Mouse (Mus musculus) lung, embryonic 16.5 days (tissue): Measurements from ENCODE around the gene Rps9. TPM values are rescaled to one million over a fixed set of nuclear protein-coding genes. Genes with fewer than 3 reads are reported as not detected.

ENCODE experiments used
- ATAC-seq: fragments of 200-750 bp; cut with Nextera tagmentation; 2 replicates; pipeline ENCODE4 v1.8.0; 2017; ENCODE audit warnings: low read depth, mild to moderate bottlenecking, moderate library complexity
- H3K27ac ChIP-seq: fragments of 300-500 bp; sonication (generic); 2 replicates; pipeline ENCODE4 v1.5.1; 2014; ENCODE audit warnings: mild to moderate bottlenecking, control low read depth, low read length
- H3K27me3 ChIP-seq: fragments of 300-500 bp; sonication (generic); 2 replicates; pipeline ENCODE4 v1.6.1; 2014; ENCODE audit warnings: low read depth, low read length, mixed read lengths; ENCODE audit not compliant: control insufficient read depth, insufficient read depth
- H3K36me3 ChIP-seq: fragments of 300-500 bp; sonication (generic); 2 replicates; pipeline ENCODE4 v1.6.1; 2014; ENCODE audit warnings: low read length; ENCODE audit not compliant: control insufficient read depth, insufficient read depth
- H3K4me1 ChIP-seq: fragments of 300-500 bp; sonication (generic); replicated peaks from 2 replicates; pipeline ENCODE4 v1.6.1; 2014; ENCODE audit warnings: low read length, mixed read lengths; ENCODE audit not compliant: control insufficient read depth, insufficient read depth
- H3K4me2 ChIP-seq: fragments of 300-500 bp; sonication (generic); 2 replicates; pipeline ENCODE4 v1.6.1; 2014; ENCODE audit warnings: low read depth, low read length, control low read depth
- H3K4me3 ChIP-seq: fragments of 300-500 bp; sonication (generic); 2 replicates; pipeline ENCODE4 v1.5.1; 2014; ENCODE audit warnings: mild to moderate bottlenecking, low read length, control low read depth
- H3K9ac ChIP-seq: fragments of 300-500 bp; sonication (generic); 2 replicates; pipeline ENCODE4 v1.6.1; 2014; ENCODE audit warnings: low read length, control low read depth
- H3K9me3 ChIP-seq: fragments of 300-500 bp; sonication (generic); 2 replicates; pipeline ENCODE4 v1.6.1; 2016; ENCODE audit warnings: low read length; ENCODE audit not compliant: control insufficient read depth
- WGBS: fragments of 180-500 bp; shearing (Covaris S2); extraction: QIAGEN DNeasy Blood & Tissue Kit; methylation state at CpG from one replicate; pipeline ENCODE4 v1.1.7; 2014; 5-methylcytosine and 5-hydroxymethylcytosine counted together
- polyA plus RNA-seq: library from polyadenylated mRNA; unstranded; fragments of >200 nt; fragmentation: Nextera tagmentation; extraction: Ambion mirVana; gene quantifications from 2 replicates; pipeline ENCODE4 v1.2.1, GENCODE M21; 2015

The Rps9 gene
- polyA plus RNA-seq, 1 experiment from 2014 or later, result 1,469 TPM

- Histone ChIP-seq H3K9ac (peak overlapping the region; percentile 63), H3K36me3 (0 out of 2 replicates have a peak, but pooled peaks cover 3% of the 10 kb centered on the region), H3K4me1 (no peaks in the 10 kb centered on the region), H3K27ac (peak overlapping the region; percentile 17; the same call in 1 of the 2 replicates), H3K9me3 (no peaks in the 10 kb centered on the region), H3K4me2 (peak overlapping the region; percentile 41), H3K4me3 (peak overlapping the region; percentile 44), H3K27me3 (no peaks in the 10 kb centered on the region)
- 76% methylated on average over 12 of the region's 12 CpGs for WGBS
- ATAC-seq, result no peak
These were observed 27.4 kb upstream of the Rps9 start for GRCm38 (mm10) chr7:3676371-3676770.

- Histone ChIP-seq H3K4me3 (peak within 1 kb of the TSS; percentile 44), H3K9ac (peak within 1 kb of the TSS; percentile 63), H3K36me3 (0 out of 2 replicates have a peak, but pooled peaks cover 3% of the 10 kb centered on the region), H3K27ac (peak within 1 kb of the TSS; percentile 17; the same call in 1 of the 2 replicates), H3K4me1 (no peaks in the 10 kb centered on the region), H3K27me3 (no peaks in the 10 kb centered on the region), H3K9me3 (no peaks in the 10 kb centered on the region), H3K4me2 (peak within 1 kb of the TSS; percentile 41)
- peak; percentile 83 for ATAC-seq
- 42% methylated on average over 9 of the region's 9 CpGs for WGBS
These were observed 26.5 kb upstream of the Rps9 start, which contains the start of gene Tmc4 for GRCm38 (mm10) chr7:3677342-3677741. Gene Tmc4 (minus strand): TSS chr7:3677553.

DNA sequence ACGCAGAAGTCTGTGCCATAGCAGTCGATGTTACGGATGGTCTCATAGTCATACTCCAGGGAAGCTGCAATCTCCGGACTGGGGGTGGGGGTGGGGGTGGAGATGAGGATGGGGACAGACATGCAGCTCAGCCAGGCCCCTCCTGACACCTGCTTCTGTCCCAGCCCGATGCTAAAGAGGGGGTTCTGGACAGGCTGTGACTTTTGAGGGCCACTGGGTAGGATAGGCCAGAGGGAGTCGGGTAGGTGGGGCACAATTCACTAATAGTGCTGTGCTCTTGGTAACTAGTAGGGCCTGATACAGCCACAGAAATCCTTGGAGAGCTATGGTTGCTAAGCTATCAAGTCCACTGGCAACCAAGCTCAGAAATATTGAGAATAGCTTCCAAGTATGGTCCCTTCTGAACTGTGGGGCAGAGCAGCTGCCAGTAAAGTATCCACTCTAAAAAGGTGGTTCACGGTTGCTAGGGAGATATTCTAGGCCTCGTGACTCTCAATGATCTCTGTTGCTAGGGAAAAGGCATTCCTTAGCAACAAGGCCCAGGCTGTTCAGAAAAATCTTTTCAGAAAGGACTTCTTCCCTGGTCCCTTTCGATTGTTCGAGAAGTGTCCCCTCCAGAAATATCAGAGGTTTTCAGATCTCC, 19.8 kb upstream of the Rps9 start:
- no peaks in the 10 kb centered on the region for H3K9me3 ChIP-seq
- H3K36me3 ChIP-seq, result peaks cover 15% of the 10 kb centered on the region
- WGBS, result 69% methylated on average over 10 of the region's 10 CpGs
- no peaks in the 10 kb centered on the region for H3K27me3 ChIP-seq
- H3K9ac ChIP-seq, result no peak overlapping the region
- H3K4me1 ChIP-seq, result no peaks in the 10 kb centered on the region
- no peak overlapping the region for H3K27ac ChIP-seq
- no peak overlapping the region for H3K4me3 ChIP-seq
- H3K4me2 ChIP-seq, result no peak overlapping the region
- ATAC-seq, result peak; percentile 69

GRCm38 (mm10) chr7:3684698-3685097, 19.1 kb upstream of the Rps9 start:
- no peaks in the 10 kb centered on the region for H3K9me3 ChIP-seq
- H3K27ac ChIP-seq, result no peak overlapping the region
- ATAC-seq, result no peak
- peaks cover 15% of the 10 kb centered on the region for H3K36me3 ChIP-seq
- 87% methylated on average over 8 of the region's 8 CpGs for WGBS
- H3K4me3 ChIP-seq, result no peak overlapping the region
- H3K27me3 ChIP-seq, result no peaks in the 10 kb centered on the region
- H3K4me2 ChIP-seq, result no peak overlapping the region
- H3K9ac ChIP-seq, result no peak overlapping the region
- no peaks in the 10 kb centered on the region for H3K4me1 ChIP-seq

DNA sequence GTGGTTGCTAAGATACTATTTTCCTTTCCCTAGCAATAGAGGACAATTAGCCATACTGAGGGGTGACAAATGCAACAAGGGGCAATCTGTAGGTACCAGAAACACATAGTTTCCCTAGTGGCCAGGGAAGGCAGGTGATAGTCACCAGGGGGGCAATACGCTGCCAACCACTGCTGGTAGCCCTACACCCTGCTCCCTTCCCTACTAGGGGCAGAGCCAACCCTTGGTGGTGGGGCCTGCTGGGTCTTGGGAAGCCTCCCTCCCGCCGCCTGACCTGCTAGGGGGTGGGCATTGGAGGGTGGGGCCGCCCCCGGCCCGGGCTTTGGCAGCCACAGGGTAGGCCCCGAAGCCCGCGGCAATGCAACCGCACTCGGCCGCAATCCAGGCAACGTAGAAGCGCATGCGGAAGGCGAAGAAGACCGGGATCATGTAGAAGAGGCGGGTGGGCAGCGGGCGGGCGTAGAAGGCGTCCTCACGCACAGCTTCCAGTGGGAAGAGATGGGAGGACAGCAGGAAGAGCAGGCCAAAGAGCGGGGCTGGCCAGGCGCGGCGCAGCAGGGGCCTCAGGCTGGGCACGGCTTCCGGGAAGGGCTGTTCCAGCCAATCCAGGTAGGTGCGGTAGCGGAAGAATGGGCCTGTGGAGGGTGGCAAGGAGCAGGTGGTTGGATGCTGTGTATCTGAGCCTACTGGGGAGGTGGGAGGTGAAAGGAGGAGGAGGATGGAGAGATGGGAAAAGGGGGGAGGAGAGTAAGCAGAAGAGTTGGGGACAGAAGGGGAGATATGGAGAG, 18.2 kb upstream of the Rps9 start:
- no peaks in the 10 kb centered on the region for H3K4me1 ChIP-seq
- H3K27me3 ChIP-seq, result no peaks in the 10 kb centered on the region
- no peaks in the 10 kb centered on the region for H3K9me3 ChIP-seq
- no peak overlapping the region for H3K27ac ChIP-seq
- H3K36me3 ChIP-seq, result peaks cover 12% of the 10 kb centered on the region
- no peak overlapping the region for H3K9ac ChIP-seq
- no peak overlapping the region for H3K4me2 ChIP-seq
- no peak for ATAC-seq
- WGBS, result 84% methylated on average over 31 of the region's 31 CpGs
- H3K4me3 ChIP-seq, result no peak overlapping the region

GRCm38 (mm10) chr7:3691919-3692318, 11.9 kb upstream of the Rps9 start:
- WGBS, result 26% methylated on average over 3 of the region's 3 CpGs
- H3K4me2 ChIP-seq, result peak overlapping the region; percentile 85
- H3K9me3 ChIP-seq, result no peaks in the 10 kb centered on the region
- peaks cover 10% of the 10 kb centered on the region for H3K36me3 ChIP-seq
- no peak for ATAC-seq
- peak overlapping the region; percentile 83 for H3K4me3 ChIP-seq
- no peaks in the 10 kb centered on the region for H3K27me3 ChIP-seq
- peak overlapping the region; percentile 98; the same call in 1 of the 2 replicates for H3K27ac ChIP-seq
- peak overlapping the region; percentile 96 for H3K9ac ChIP-seq
- H3K4me1 ChIP-seq, result peaks cover 17% of the 10 kb centered on the region

GRCm38 (mm10) chr7:3692382-3692986, 11.3 kb upstream of the Rps9 start, which contains the start of gene Tsen34:
Gene Tsen34 (plus strand): TSS chr7:3692863.
- Histone ChIP-seq H3K4me2 (peak within 1 kb of the TSS; percentile 85), H3K9ac (peak within 1 kb of the TSS; percentile 96), H3K36me3 (peaks cover 12% of the 10 kb centered on the region), H3K27me3 (no peaks in the 10 kb centered on the region), H3K9me3 (no peaks in the 10 kb centered on the region), H3K4me3 (peak within 1 kb of the TSS; percentile 83), H3K4me1 (peaks cover 17% of the 10 kb centered on the region), H3K27ac (peak within 1 kb of the TSS; percentile 98)
- no peak for ATAC-seq
- under 1% methylated on average over 49 of the region's 49 CpGs for WGBS

- ATAC-seq, result peak; percentile 90
- whole genome bisulfite sequencing, result under 1% methylated on average over 55 of the region's 55 CpGs
These were observed 10.6 kb upstream of the Rps9 start, which contains the start of gene Mboat7 for GRCm38 (mm10) chr7:3692987-3693808. Gene Mboat7 (minus strand): TSS chr7:3693523.

More at GRCm38 (mm10) chr7:3692987-3693808, 10.6 kb upstream of the Rps9 start, which contains the start of gene Mboat7:
- peak within 1 kb of the TSS; percentile 85 for H3K4me2 ChIP-seq
- H3K9ac ChIP-seq, result peak within 1 kb of the TSS; percentile 96
- H3K4me1 ChIP-seq, result peaks cover 17% of the 10 kb centered on the region
- H3K27me3 ChIP-seq, result no peaks in the 10 kb centered on the region
- H3K4me3 ChIP-seq, result peak within 1 kb of the TSS; percentile 83
- H3K9me3 ChIP-seq, result no peaks in the 10 kb centered on the region
- peak within 1 kb of the TSS; percentile 98 for H3K27ac ChIP-seq
- H3K36me3 ChIP-seq, result peaks cover 16% of the 10 kb centered on the region
